Mouse (Mus musculus): ENCODE results near the gene Fcor. TPM values are rescaled to one million over a fixed set of nuclear protein-coding genes. Genes with fewer than 3 reads are reported as not detected.

Fcor gene
- polyA plus RNA-seq, 1 experiment from 2014 or later: 11.5 TPM

DNA sequence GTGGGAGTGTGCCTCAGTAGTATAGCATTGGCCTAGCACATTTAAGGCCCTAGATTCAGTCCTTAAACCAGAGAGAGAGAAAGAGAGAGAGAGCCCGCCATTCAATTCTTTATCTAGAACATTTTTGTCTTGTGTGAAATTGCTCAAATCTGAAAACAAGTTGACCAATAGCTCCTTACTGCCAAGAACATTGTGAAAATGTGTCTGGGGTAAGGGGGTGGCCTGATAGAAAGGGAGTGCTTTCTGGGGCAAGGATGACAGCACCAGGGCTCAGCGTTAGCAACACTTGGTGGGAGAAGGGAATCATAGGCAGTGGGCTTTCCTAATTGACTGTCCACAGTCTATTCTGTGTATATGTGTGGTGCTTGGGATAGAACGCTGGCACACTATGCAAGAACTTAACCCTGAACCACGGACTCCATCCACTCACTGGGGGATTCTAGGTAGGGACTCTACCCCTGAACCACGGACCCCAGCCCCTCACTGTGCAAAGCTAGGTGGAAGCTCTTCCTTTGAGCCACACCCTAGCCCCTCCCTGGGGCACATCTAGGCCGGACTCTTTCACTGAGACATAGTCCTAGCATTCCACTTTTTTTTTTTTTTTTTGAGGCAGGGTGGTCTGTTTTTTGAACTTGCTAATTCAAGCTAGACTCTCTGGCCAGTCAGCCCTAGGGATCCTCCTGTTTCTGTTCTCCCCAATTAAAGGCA lies 25.2 kb downstream of the Fcor start:
- Histone ChIP-seq H3K27me3 (no peaks in the 10 kb centered on the region), H3K27ac (no peak overlapping the region), H3K9me3 (no peaks in the 10 kb centered on the region), H3K9ac (no peak overlapping the region), H3K4me3 (no peak overlapping the region), H3K4me1 (no peaks in the 10 kb centered on the region), H3K4me2 (replicated peaks) (no peak overlapping the region), H3K36me3 (no peaks in the 10 kb centered on the region)
- WGBS: 78% methylated on average over 6 of the region's 6 CpGs
- ATAC-seq (ENCODE audit: insufficient number of reproducible peaks, insufficient read depth, low FRiP score, low TSS enrichment): no peak

DNA sequence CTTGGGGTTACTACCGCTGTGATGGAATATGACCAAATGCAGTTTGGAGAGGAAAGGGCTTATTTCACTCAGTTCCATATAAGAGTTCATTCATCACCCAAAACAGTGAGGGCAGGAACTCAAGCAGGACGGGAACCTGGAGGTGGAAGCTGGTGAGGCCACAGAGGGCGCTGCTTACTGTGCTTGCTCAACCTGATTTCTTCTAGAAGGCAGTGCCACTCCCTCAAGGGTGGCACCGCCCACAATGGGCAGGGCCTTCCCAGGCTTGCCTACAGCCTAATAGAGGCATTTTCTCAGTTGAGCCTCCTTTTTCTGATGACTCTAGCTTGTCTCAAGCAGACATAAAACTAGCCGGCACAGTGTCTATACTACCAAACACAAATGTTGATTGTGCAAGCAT lies 26.4 kb downstream of the Fcor start:
- H3K4me1 ChIP-seq: no peaks in the 10 kb centered on the region
- 22% methylated on average over 5 of the region's 5 CpGs for WGBS
- H3K9me3 ChIP-seq: no peaks in the 10 kb centered on the region
- no peak overlapping the region for H3K9ac ChIP-seq
- H3K36me3 ChIP-seq: no peaks in the 10 kb centered on the region
- no peaks in the 10 kb centered on the region for H3K27me3 ChIP-seq
- no peak overlapping the region for H3K4me2 ChIP-seq (replicated peaks)
- no peak for ATAC-seq (ENCODE audit: insufficient number of reproducible peaks, insufficient read depth, low FRiP score, low TSS enrichment)
- H3K27ac ChIP-seq: no peak overlapping the region
- no peak overlapping the region for H3K4me3 ChIP-seq

DNA sequence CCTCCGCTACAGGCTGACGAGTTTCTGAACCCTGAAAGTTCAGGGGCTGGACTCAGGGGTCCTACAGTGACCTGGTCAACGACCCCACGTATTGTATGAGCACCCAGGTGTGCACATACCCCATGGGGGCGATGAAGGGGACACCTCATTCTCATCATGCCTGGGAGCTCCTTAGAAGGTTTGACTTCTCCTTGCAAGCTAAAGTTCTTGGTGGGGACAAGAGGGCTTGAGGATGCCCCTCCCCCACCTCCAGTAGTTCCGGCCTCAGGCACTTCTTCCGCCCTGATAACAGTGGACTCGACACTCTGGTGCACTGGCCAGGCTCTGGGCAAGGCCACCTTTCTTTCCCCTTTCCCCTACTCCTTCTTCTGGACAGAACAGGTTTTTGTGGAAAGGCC lies 40.7 kb downstream of the Fcor start:
- ATAC-seq (ENCODE audit: insufficient number of reproducible peaks, insufficient read depth, low FRiP score, low TSS enrichment): 0 out of 2 replicates have a peak, but pooled peaks have one; percentile 13
- Histone ChIP-seq H3K36me3 (no peaks in the 10 kb centered on the region), H3K4me1 (no peaks in the 10 kb centered on the region), H3K4me3 (peak overlapping the region; percentile 51), H3K27ac (no peak overlapping the region), H3K4me2 (replicated peaks) (peak overlapping the region; percentile 74), H3K27me3 (peaks cover 26% of the 10 kb centered on the region), H3K9me3 (no peaks in the 10 kb centered on the region), H3K9ac (no peak overlapping the region)
- 8% methylated on average over 8 of the region's 8 CpGs for WGBS

DNA sequence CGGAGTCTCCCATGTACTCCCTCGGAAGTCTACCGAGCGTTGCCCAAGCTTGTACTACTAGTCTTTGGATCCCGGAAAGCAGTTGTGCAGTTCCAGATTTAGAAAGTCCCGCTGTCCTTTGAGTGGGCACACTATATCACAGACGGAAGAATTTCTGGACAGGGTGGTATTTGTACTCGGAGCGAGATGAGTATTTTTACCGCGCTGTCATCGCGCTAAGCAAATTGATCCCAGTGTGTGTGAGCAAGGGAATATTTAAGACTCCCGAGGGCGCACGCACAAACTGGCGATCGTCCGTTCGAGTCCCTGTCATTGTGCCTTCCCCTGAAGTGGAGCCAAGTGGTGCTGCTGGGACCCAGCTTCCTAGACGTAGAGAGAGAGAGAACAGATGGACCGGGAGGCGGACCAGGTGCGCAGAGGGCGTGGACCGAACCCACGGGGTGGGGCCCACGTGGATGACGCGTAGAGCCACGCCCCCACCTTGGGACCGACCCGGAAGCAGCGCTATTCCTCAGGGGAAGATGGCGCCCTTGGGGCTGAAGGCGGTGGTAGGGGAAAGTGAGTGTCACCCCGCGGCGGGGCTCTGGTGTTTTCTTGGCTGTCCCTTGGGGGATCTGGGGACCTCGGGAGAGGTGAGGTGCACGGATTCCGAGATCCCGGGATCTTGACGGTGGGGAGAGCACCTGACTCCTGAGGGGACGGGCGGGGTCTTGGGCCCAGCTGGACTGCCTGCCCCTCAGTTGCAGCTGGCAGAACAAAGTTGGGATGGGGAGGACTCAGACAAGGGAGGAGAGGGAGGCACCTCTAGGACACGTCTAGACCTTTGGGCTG lies 41.3 kb downstream of the Fcor start, which contains the start of gene Stxbp2:
TSS of gene Stxbp2 (plus strand) at position 309 of the 831 bp plus-strand sequence.
- H3K27ac ChIP-seq: no peak within 1 kb of the TSS

DNA sequence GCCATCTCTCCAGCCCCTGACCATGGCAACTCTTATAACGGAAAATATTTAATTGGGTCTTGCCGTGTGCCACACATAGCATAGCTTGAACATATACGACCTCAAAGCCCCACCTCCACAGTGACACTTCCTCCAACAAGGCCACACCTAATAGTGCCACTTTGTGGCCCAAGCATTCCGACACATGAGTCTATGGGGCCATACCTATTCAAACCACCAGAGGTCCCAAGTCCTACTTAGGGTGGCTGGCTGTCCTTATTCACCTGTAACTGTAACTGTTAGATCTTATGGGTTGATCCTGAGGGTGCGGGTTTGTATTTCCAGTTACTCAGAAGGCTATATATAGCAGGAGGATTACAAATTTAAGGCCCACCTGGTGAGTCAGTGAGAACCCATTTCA lies 44.1 kb downstream of the Fcor start:
- ATAC-seq (ENCODE audit: insufficient number of reproducible peaks, insufficient read depth, low FRiP score, low TSS enrichment): no peak
- no peak overlapping the region for H3K9ac ChIP-seq
- no peak overlapping the region for H3K4me3 ChIP-seq
- H3K4me1 ChIP-seq: no peaks in the 10 kb centered on the region
- H3K9me3 ChIP-seq: no peaks in the 10 kb centered on the region
- H3K4me2 ChIP-seq (replicated peaks): no peak overlapping the region
- WGBS: 32% methylated on average over 5 of the region's 5 CpGs
- no peak overlapping the region for H3K27ac ChIP-seq
- peaks cover 26% of the 10 kb centered on the region for H3K27me3 ChIP-seq
- H3K36me3 ChIP-seq: no peaks in the 10 kb centered on the region

More for the DNA sequence above, 41.3 kb downstream of the Fcor start, which contains the start of gene Stxbp2:
- no peaks in the 10 kb centered on the region for H3K36me3 ChIP-seq
- H3K4me2 ChIP-seq (replicated peaks): peak within 1 kb of the TSS; percentile 74
- 6% methylated on average over 47 of the region's 47 CpGs for WGBS
- peak within 1 kb of the TSS; percentile 33; the same call in 1 of the 2 replicates for H3K9ac ChIP-seq
- H3K9me3 ChIP-seq: no peaks in the 10 kb centered on the region
- no peaks in the 10 kb centered on the region for H3K4me1 ChIP-seq
- H3K4me3 ChIP-seq: peak within 1 kb of the TSS; percentile 51
- 0 out of 2 replicates have a peak, but pooled peaks have one; percentile 67 for ATAC-seq (ENCODE audit: insufficient number of reproducible peaks, insufficient read depth, low FRiP score, low TSS enrichment)
- peaks cover 26% of the 10 kb centered on the region for H3K27me3 ChIP-seq

DNA sequence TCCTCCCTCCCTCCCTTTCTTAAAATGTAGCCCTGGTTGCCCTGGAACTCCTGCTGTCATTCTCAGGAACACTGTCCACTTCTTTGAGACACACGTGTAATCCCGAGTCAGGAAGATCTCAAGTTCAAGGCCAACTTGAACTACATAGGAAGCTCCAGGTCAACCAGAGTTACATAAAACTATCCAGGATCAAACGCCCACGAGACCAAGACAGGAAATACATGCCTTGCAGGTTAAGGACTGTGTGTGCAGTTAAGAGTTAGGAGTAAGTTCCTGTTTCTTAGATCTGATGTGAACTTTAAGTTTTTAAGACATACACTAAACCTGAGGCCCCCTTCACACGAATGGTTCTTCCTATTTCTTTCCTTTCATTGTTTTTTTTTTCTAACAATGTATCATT lies 45.2 kb downstream of the Fcor start:
- H3K4me3 ChIP-seq: no peak overlapping the region
- 63% methylated on average over 5 of the region's 5 CpGs for WGBS
- peaks cover 25% of the 10 kb centered on the region for H3K27me3 ChIP-seq
- H3K9me3 ChIP-seq: no peaks in the 10 kb centered on the region
- no peak overlapping the region for H3K4me2 ChIP-seq (replicated peaks)
- H3K27ac ChIP-seq: no peak overlapping the region
- ATAC-seq (ENCODE audit: insufficient number of reproducible peaks, insufficient read depth, low FRiP score, low TSS enrichment): no peak
- H3K9ac ChIP-seq: no peak overlapping the region
- H3K4me1 ChIP-seq: peaks cover 3% of the 10 kb centered on the region; the same call in 1 of the 2 replicates
- H3K36me3 ChIP-seq: no peaks in the 10 kb centered on the region

DNA sequence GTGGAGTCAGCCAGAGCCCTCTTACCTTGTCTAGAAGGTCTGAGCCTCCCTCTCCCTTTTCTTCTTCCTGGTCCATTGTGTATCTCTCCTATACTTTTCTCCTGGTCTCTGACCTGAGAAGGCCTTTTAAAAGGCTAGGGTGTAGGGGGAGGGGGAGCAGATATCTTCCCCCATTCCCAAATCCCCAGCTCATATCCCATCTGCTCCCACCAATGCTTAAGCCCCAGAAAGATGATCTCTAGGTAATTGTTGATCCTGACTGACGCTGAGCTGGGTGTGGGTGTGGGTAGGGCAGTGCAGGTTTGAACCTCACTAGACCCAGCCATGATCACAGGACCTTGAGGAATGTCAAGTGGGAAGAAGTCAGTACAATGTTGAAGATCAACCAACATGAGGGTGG lies 46.7 kb downstream of the Fcor start, which contains the start of gene Pcp2:
TSS of gene Pcp2 (minus strand) at position 101 of the 400 bp plus-strand sequence.
- Histone ChIP-seq H3K27ac (no peak within 1 kb of the TSS), H3K4me1 (peaks cover 5% of the 10 kb centered on the region), H3K9ac (no peak within 1 kb of the TSS), H3K27me3 (peaks cover 12% of the 10 kb centered on the region), H3K36me3 (no peaks in the 10 kb centered on the region), H3K4me3 (no peak within 1 kb of the TSS), H3K4me2 (replicated peaks) (no peak within 1 kb of the TSS), H3K9me3 (no peaks in the 10 kb centered on the region)
- WGBS: 43% methylated on average over 1 of the region's 1 CpGs
- ATAC-seq (ENCODE audit: insufficient number of reproducible peaks, insufficient read depth, low FRiP score, low TSS enrichment): no peak

DNA sequence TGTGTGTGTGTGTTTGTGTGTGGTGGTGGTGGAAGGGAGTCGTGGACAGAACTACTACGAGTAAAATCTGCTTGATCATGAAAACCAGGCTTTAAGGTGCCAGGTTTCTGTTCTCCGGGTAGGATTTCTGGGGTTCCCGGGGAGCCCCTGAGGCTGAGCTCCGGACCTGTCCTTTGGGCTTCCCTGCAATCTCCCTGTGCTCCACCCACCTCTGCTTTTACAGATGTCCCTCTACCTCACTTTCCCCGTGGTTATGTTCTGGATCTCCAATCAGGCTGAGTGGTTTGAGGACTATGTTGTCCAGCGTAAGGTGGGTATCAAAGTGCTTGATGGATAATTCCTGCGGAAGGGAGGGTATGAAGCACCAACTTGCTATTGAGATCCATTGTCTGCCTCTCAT lies 50.0 kb downstream of the Fcor start:
- Histone ChIP-seq H3K4me2 (replicated peaks) (peak overlapping the region; percentile 71), H3K27me3 (no peaks in the 10 kb centered on the region), H3K9ac (peak overlapping the region; percentile 57), H3K4me1 (peaks cover 13% of the 10 kb centered on the region), H3K9me3 (no peaks in the 10 kb centered on the region), H3K36me3 (0 out of 2 replicates have a peak, but pooled peaks cover 15% of the 10 kb centered on the region), H3K4me3 (peak overlapping the region; percentile 95), H3K27ac (no peak overlapping the region)
- no peak for ATAC-seq (ENCODE audit: insufficient number of reproducible peaks, insufficient read depth, low FRiP score, low TSS enrichment)
- WGBS: 62% methylated on average over 8 of the region's 8 CpGs

DNA sequence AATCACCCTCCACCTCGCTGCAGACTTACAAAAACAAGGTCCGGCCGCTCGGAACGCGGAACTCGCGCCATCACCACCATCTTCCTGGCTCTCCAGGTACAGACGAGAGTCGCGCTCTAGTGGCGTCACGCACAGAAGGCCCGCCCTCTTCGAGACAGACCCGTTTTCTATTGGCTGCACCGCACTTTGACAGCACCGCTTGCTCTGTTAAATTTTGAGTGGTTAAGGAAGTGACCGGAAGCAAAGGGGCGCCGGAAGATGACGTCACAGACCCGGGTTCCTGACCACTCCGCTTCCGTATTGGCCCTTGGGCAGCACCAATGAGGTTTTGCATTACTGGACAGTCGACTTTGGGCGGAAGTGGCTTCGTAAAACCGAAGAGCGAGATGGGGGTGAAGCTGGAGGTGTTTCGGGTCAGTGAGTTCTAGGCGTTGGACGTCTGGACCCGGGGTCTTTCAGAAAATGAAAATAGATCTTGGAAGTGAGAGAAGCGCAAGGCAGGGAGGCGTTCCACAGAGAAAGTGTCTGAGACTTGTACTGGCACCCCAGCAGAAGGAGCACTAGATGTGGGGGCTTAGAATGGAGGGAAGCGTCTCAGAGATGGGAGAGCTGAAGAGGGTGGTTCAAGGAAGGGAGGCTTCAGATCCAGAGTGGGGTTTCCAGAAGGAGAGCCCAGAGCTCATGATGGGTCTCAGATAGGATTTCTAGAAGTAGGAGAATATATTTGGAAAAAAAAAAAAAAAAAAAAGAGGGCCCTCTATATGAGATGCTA lies 50.8 kb downstream of the Fcor start, which contains the start of the genes Xab2 and Pet100:
TSS of gene Xab2 (minus strand) at position 118 of the 772 bp plus-strand sequence.
TSS of gene Pet100 (plus strand) at position 350 of the 772 bp plus-strand sequence.
- Histone ChIP-seq H3K9me3 (no peaks in the 10 kb centered on the region), H3K4me3 (peak within 1 kb of the TSS; percentile 95), H3K4me2 (replicated peaks) (peak within 1 kb of the TSS; percentile 71), H3K27me3 (no peaks in the 10 kb centered on the region), H3K9ac (peak within 1 kb of the TSS; percentile 74), H3K4me1 (peaks cover 13% of the 10 kb centered on the region), H3K27ac (no peak within 1 kb of the TSS), H3K36me3 (peaks cover 21% of the 10 kb centered on the region)
- WGBS: 1% methylated on average over 37 of the region's 37 CpGs
- peak; percentile 96 for ATAC-seq (ENCODE audit: insufficient number of reproducible peaks, insufficient read depth, low FRiP score, low TSS enrichment)
